Mouse (Mus musculus) midbrain, postnatal 0 days (tissue): Measurements from ENCODE around the gene Ier5. TPM values are rescaled to one million over a fixed set of nuclear protein-coding genes. Genes with fewer than 3 reads are reported as not detected.
A peak's percentile ranks its signal among the peaks of the same experiment; 100 is the strongest.

Experiments
- ATAC-seq: fragments of 200-750 bp; cut with Nextera tagmentation; 2 replicates; pipeline ENCODE4 v1.8.0; 2017; ENCODE audit warnings: moderate number of reproducible peaks, mild to moderate bottlenecking, moderate TSS enrichment, moderate library complexity; ENCODE audit not compliant: low FRiP score
- DNase-seq: peaks from one replicate; pipeline ENCODE4 v3.0.0-alpha.2; 2015; ENCODE audit warnings: low spot score
- H3K27ac ChIP-seq: fragments of 300-500 bp; sonication (generic); 2 replicates; pipeline ENCODE4 v1.5.1; 2014; ENCODE audit warnings: low read depth, mild to moderate bottlenecking, low read length, mixed read lengths
- H3K27me3 ChIP-seq: fragments of 300-500 bp; sonication (generic); 2 replicates; pipeline ENCODE4 v1.6.1; 2014; ENCODE audit warnings: low read length, control low read depth, mixed read lengths; ENCODE audit not compliant: insufficient read depth
- H3K36me3 ChIP-seq: fragments of 300-500 bp; sonication (generic); 2 replicates; pipeline ENCODE4 v1.6.1; 2014; ENCODE audit warnings: low read length, control low read depth, mixed read lengths; ENCODE audit not compliant: insufficient read depth
- H3K4me1 ChIP-seq: fragments of 300-500 bp; sonication (generic); 2 replicates; pipeline ENCODE4 v1.6.1; 2014; ENCODE audit warnings: mild to moderate bottlenecking, control low read depth, antibody characterized with exemption, low read length, mixed read lengths; ENCODE audit not compliant: insufficient read depth
- H3K4me2 ChIP-seq: fragments of 300-500 bp; sonication (generic); 2 replicates; pipeline ENCODE4 v1.6.1; 2014; ENCODE audit warnings: low read depth, mild to moderate bottlenecking, low read length, mixed read lengths; ENCODE audit not compliant: poor library complexity, severe bottlenecking
- H3K4me3 ChIP-seq: fragments of 300-500 bp; sonication (generic); 2 replicates; pipeline ENCODE4 v1.5.1; 2014; ENCODE audit warnings: low read depth, mild to moderate bottlenecking, low read length, moderate library complexity
- H3K9ac ChIP-seq: fragments of 300-500 bp; sonication (generic); replicated peaks from 2 replicates; pipeline ENCODE4 v1.6.1; 2014; ENCODE audit warnings: mild to moderate bottlenecking, low read length, moderate library complexity, mixed read lengths; ENCODE audit not compliant: poor library complexity, severe bottlenecking
- H3K9me3 ChIP-seq: fragments of 300-500 bp; sonication (generic); 2 replicates; pipeline ENCODE4 v1.6.1; 2016; ENCODE audit warnings: low read length, control low read depth
- CTCF ChIP-seq: IDR thresholded peaks from 2 replicates; pipeline ENCODE4 v1.5.1; 2016; ENCODE audit warnings: antibody characterized with exemption, mild to moderate bottlenecking
- WGBS: fragments of 180-500 bp; shearing (Covaris S2); extraction: QIAGEN DNeasy Blood & Tissue Kit; methylation state at CpG from one replicate; pipeline ENCODE4 v1.1.7; 2014; 5-methylcytosine and 5-hydroxymethylcytosine counted together
- polyA plus RNA-seq: library from polyadenylated mRNA; unstranded; fragments of >200 nt; fragmentation: Nextera tagmentation; extraction: Ambion mirVana; gene quantifications from 2 replicates; pipeline ENCODE4 v1.2.1, GENCODE M21; 2015
- total RNA-seq: library from RNA; depleted of rRNA; stranded (reverse); fragments of >200 nt; gene quantifications from 2 replicates; pipeline ENCODE4 v1.2.3, GENCODE M21; 2014; rRNA removed

Gene Ier5
- 30.1 and 44.2 TPM in 2 replicates for total RNA-seq
- 3.9 and 4.0 TPM in 2 replicates for polyA plus RNA-seq

GRCm38 (mm10) chr1:155099280-155099848 is at the start of gene Ier5:
Gene Ier5 (minus strand): TSS chr1:155099636.
- peak; percentile 99 for DNase-seq
- Histone ChIP-seq H3K9ac (peak within 1 kb of the TSS; percentile 97), H3K4me3 (peak within 1 kb of the TSS; percentile 96), H3K4me2 (peak within 1 kb of the TSS; percentile 84), H3K27me3 (no peaks in the 10 kb centered on the region), H3K36me3 (no peaks in the 10 kb centered on the region), H3K27ac (peak within 1 kb of the TSS; percentile 84), H3K9me3 (no peaks in the 10 kb centered on the region), H3K4me1 (peaks cover 4% of the 10 kb centered on the region; the same call in 1 of the 2 replicates)
- under 1% methylated on average over 40 of the region's 40 CpGs for WGBS
- peak; percentile 99 for ATAC-seq
- TF ChIP-seq CTCF, result no peak

GRCm38 (mm10) chr1:155147228-155147627 is 47.8 kb upstream of the Ier5 start:
- Histone ChIP-seq H3K4me3 (no peak overlapping the region), H3K4me1 (no peaks in the 10 kb centered on the region), H3K27me3 (no peaks in the 10 kb centered on the region), H3K9ac (no peak overlapping the region), H3K27ac (no peak overlapping the region), H3K36me3 (no peaks in the 10 kb centered on the region), H3K4me2 (no peak overlapping the region), H3K9me3 (no peaks in the 10 kb centered on the region)
- DNase-seq, result no peak
- TF ChIP-seq CTCF, result no peak
- no peak for ATAC-seq
- WGBS, result 80% methylated on average over 2 of the region's 2 CpGs

- ATAC-seq, result peak; percentile 86
- TF ChIP-seq CTCF, result no peak
- peak within 1 kb of the TSS; percentile 13; the same call in 1 of the 2 replicates for H3K4me3 ChIP-seq
- H3K36me3 ChIP-seq, result no peaks in the 10 kb centered on the region
- peak within 1 kb of the TSS; percentile 5; the same call in 1 of the 2 replicates for H3K4me2 ChIP-seq
- H3K27me3 ChIP-seq, result no peaks in the 10 kb centered on the region
- peak; percentile 91 for DNase-seq
- H3K27ac ChIP-seq, result no peak within 1 kb of the TSS
- H3K4me1 ChIP-seq, result no peaks in the 10 kb centered on the region
- 54% methylated on average over 8 of the region's 8 CpGs for WGBS
- no peaks in the 10 kb centered on the region for H3K9me3 ChIP-seq
- no peak within 1 kb of the TSS for H3K9ac ChIP-seq
Measured at GRCm38 (mm10) chr1:155146572-155146980, 47.1 kb upstream of the Ier5 start, which contains the start of gene Mr1. Gene Mr1 (minus strand): TSS chr1:155146814.

GRCm38 (mm10) chr1:155145620-155146019 is 46.2 kb upstream of the Ier5 start:
- 65% methylated on average over 6 of the region's 6 CpGs for WGBS
- Histone ChIP-seq H3K9ac (no peak overlapping the region), H3K4me3 (no peak overlapping the region)

GRCm38 (mm10) chr1:155140076-155140475 is 40.6 kb upstream of the Ier5 start:
- no peak overlapping the region for H3K9ac ChIP-seq
- no peak overlapping the region for H3K4me3 ChIP-seq
- no peaks in the 10 kb centered on the region for H3K27me3 ChIP-seq
- H3K4me2 ChIP-seq, result no peak overlapping the region
- WGBS, result 71% methylated on average over 2 of the region's 2 CpGs
- H3K9me3 ChIP-seq, result no peaks in the 10 kb centered on the region
- no peaks in the 10 kb centered on the region for H3K4me1 ChIP-seq
- TF ChIP-seq CTCF, result peak; percentile 53
- no peak for ATAC-seq
- H3K36me3 ChIP-seq, result no peaks in the 10 kb centered on the region
- DNase-seq, result peak; percentile 15
- H3K27ac ChIP-seq, result no peak overlapping the region

More at GRCm38 (mm10) chr1:155145620-155146019, 46.2 kb upstream of the Ier5 start:
- Histone ChIP-seq H3K4me2 (no peak overlapping the region), H3K27me3 (no peaks in the 10 kb centered on the region), H3K27ac (no peak overlapping the region), H3K9me3 (no peaks in the 10 kb centered on the region), H3K36me3 (no peaks in the 10 kb centered on the region), H3K4me1 (no peaks in the 10 kb centered on the region)
- DNase-seq (no peak), ATAC-seq (no peak)
- TF ChIP-seq CTCF, result no peak

- Histone ChIP-seq H3K9me3 (no peaks in the 10 kb centered on the region), H3K9ac (no peak overlapping the region), H3K4me2 (no peak overlapping the region), H3K27me3 (no peaks in the 10 kb centered on the region), H3K36me3 (no peaks in the 10 kb centered on the region), H3K4me1 (no peaks in the 10 kb centered on the region), H3K27ac (no peak overlapping the region), H3K4me3 (no peak overlapping the region)
- no peak for ATAC-seq
- no peak for TF ChIP-seq CTCF
- no peak for DNase-seq
- WGBS, result 96% methylated on average over 7 of the region's 7 CpGs
Measured at GRCm38 (mm10) chr1:155138795-155139194, 39.4 kb upstream of the Ier5 start.
